Mouse (Mus musculus) erythroblast, adult 5-6 weeks (primary cell): Measurements from ENCODE around the gene Lrmda. TPM values are rescaled to one million over a fixed set of nuclear protein-coding genes. Genes with fewer than 3 reads are reported as not detected.

ENCODE experiments used
- ATAC-seq: replicated peaks from 2 replicates; pipeline ENCODE4 v1.8.0; 2016; ENCODE audit warnings: moderate number of reproducible peaks, mild to moderate bottlenecking, moderate TSS enrichment, inconsistent platforms; ENCODE audit not compliant: poor library complexity, low FRiP score, severe bottlenecking
- total RNA-seq, 2 experiments: library from RNA; stranded (forward) in 1 of 2; stranded (reverse) in 1 of 2; fragments of 150-400 nt in 1 of 2; fragments of 200-764, 138-1000 nt in 1 of 2; gene quantifications; 2 replicates each; pipeline versions ENCODE4 v1.2.3 to v1.2.4; 2015 to 2017; ENCODE audit warnings: low replicate concordance in 2 of 2

Lrmda gene
- total RNA-seq, 2 experiments from 2014 or later, result 1.5 to 2.1 TPM

- ATAC-seq, result no peak
Observed at GRCm38 (mm10) chr14:22930488-22931046, 911.1 kb downstream of the Lrmda start.

- ATAC-seq, result no peak
Observed at GRCm38 (mm10) chr14:22931114-22931822, 911.8 kb downstream of the Lrmda start.

GRCm38 (mm10) chr14:22936701-22937100 is 917.2 kb downstream of the Lrmda start:
- ATAC-seq, result no peak

GRCm38 (mm10) chr14:22940576-22940975 is 921.1 kb downstream of the Lrmda start:
- ATAC-seq, result no peak

- ATAC-seq, result no peak
Observed at GRCm38 (mm10) chr14:22942569-22942968, 923.1 kb downstream of the Lrmda start.

- ATAC-seq, result no peak
Observed at GRCm38 (mm10) chr14:22949466-22949865, 930.0 kb downstream of the Lrmda start.

- ATAC-seq, result no peak
Observed at GRCm38 (mm10) chr14:22952981-22953380, 933.5 kb downstream of the Lrmda start.

GRCm38 (mm10) chr14:22960166-22960565 is 940.7 kb downstream of the Lrmda start:
- ATAC-seq, result no peak

- ATAC-seq, result no peak
Observed at GRCm38 (mm10) chr14:22964796-22965660, 945.5 kb downstream of the Lrmda start.

GRCm38 (mm10) chr14:22968705-22969104 is 949.2 kb downstream of the Lrmda start:
- no peak for ATAC-seq

GRCm38 (mm10) chr14:22986736-22987135 is 967.2 kb downstream of the Lrmda start:
- ATAC-seq, result no peak

- no peak for ATAC-seq
Observed at GRCm38 (mm10) chr14:22988090-22988669, 968.7 kb downstream of the Lrmda start.

- no peak for ATAC-seq
Observed at GRCm38 (mm10) chr14:22995184-22995935, 975.8 kb downstream of the Lrmda start.

- ATAC-seq, result no peak
Observed at GRCm38 (mm10) chr14:22998906-22999305, 979.4 kb downstream of the Lrmda start.

- no peak for ATAC-seq
Observed at GRCm38 (mm10) chr14:23011989-23012388, 992.5 kb downstream of the Lrmda start.

- ATAC-seq, result no peak
Observed at GRCm38 (mm10) chr14:23014747-23015286, 995.3 kb downstream of the Lrmda start.

- no peak for ATAC-seq
Observed at GRCm38 (mm10) chr14:23015321-23016067, 996.0 kb downstream of the Lrmda start.

- no peak for ATAC-seq
Observed at GRCm38 (mm10) chr14:23016068-23016611, 996.6 kb downstream of the Lrmda start.
